Mouse (Mus musculus): ENCODE results near the gene Dnajc5. TPM values are rescaled to one million over a fixed set of nuclear protein-coding genes. Genes with fewer than 3 reads are reported as not detected.

The Dnajc5 gene
- total and polyA plus RNA-seq, 2 experiments from 2014 or later, result 276 to 459 TPM

DNA sequence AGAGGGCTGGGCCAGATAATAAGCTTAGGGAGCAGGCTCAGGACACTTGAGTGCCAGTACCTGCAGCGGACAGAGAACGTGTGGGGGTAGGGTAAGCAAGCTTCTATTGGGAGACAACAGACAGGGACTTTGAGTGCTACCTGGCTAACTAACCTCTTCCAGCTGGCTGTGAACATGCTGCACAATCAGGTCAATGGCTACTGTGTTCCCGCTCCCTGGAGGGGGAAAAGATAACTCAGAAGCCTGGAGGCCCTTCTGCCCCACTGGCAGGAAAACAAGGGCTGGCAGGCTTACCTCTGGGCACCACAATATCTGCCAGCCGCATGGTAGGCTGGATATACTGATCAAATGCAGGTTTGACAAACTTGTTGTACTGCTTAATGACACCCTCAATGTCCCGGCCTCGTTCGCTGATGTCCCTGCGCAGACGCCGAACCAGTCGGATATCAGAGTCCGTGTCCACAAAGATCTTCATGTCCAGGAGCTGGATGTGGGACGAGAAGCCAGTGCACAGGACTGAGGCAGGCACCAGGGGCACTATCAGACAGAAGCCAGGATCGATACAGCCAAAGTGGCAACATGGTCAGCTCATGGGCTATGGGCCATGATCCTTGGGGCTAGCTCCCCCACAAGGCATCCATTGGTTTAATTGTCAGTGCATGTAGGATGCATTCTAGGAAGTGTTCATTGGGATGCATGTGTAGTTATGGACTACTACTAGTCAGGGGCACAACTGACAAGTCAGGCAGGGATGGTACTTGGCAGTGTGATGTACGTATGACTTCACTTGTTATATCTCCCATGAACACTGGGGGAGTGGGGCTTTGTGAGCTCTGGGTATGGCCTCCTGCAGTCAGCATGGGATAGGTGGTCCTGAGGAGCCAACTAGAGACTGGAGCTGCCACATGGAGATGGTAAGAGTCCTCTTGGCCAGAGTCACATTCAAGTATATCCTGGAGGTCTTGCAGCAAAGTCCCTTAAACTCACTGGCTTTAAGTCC, 52.9 kb downstream of the Dnajc5 start:
- ATAC-seq (no peak), DNase-seq (ENCODE audit: low spot score) (no peak)
- no peak overlapping the region for H3K27ac ChIP-seq
- no peak overlapping the region for H3K4me2 ChIP-seq (ENCODE audit: low read depth, low read length)
- WGBS, result 94% methylated on average over 15 of the region's 15 CpGs
- no peak overlapping the region for H3K9ac ChIP-seq (replicated peaks; ENCODE audit: low read length)
- no peak for TF ChIP-seq CTCF (IDR thresholded peaks at IDR 0.05; ENCODE audit: low read depth)
- H3K4me1 ChIP-seq (ENCODE audit: insufficient read depth, low read length), result peaks cover 3% of the 10 kb centered on the region; the same call in 1 of the 2 replicates
- no peaks in the 10 kb centered on the region for H3K27me3 ChIP-seq (ENCODE audit: insufficient read depth, low read length)
- H3K36me3 ChIP-seq (ENCODE audit: insufficient read depth, low read length), result peaks cover 7% of the 10 kb centered on the region; the same call in 1 of the 2 replicates
- no peak overlapping the region for H3K4me3 ChIP-seq (ENCODE audit: low read length)
- H3K9me3 ChIP-seq (ENCODE audit: low read length), result no peaks in the 10 kb centered on the region

DNA sequence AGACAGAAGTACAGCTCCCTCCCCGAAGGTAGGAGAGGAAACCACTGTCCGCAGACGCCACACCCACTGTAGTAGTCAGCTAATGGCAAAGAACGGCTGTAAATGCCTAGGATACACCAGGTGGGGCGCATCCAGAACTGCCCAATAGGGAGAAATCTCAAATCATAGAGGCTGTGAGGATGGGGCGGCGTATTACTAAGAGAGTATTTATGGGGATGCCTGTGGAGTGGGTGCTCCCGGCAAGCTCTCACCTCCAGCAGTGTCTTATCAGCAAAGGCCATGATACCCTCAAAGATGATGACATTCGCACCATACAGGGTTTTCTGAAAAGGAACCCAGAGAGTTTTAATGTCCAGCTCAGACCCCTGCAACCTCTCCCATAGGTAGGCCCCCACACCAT, 53.7 kb downstream of the Dnajc5 start:
- Histone ChIP-seq H3K4me3 (ENCODE audit: low read length) (no peak overlapping the region), H3K9ac (replicated peaks; ENCODE audit: low read length) (no peak overlapping the region), H3K27me3 (ENCODE audit: insufficient read depth, low read length) (no peaks in the 10 kb centered on the region), H3K9me3 (ENCODE audit: low read length) (no peaks in the 10 kb centered on the region), H3K4me2 (ENCODE audit: low read depth, low read length) (no peak overlapping the region), H3K27ac (no peak overlapping the region), H3K36me3 (ENCODE audit: insufficient read depth, low read length) (peaks cover 7% of the 10 kb centered on the region; the same call in 1 of the 2 replicates), H3K4me1 (ENCODE audit: insufficient read depth, low read length) (peaks cover 3% of the 10 kb centered on the region; the same call in 1 of the 2 replicates)
- WGBS, result 93% methylated on average over 9 of the region's 9 CpGs
- TF ChIP-seq CTCF (IDR thresholded peaks at IDR 0.05; ENCODE audit: low read depth), result no peak
- ATAC-seq, result no peak
- no peak for DNase-seq (ENCODE audit: low spot score)

DNA sequence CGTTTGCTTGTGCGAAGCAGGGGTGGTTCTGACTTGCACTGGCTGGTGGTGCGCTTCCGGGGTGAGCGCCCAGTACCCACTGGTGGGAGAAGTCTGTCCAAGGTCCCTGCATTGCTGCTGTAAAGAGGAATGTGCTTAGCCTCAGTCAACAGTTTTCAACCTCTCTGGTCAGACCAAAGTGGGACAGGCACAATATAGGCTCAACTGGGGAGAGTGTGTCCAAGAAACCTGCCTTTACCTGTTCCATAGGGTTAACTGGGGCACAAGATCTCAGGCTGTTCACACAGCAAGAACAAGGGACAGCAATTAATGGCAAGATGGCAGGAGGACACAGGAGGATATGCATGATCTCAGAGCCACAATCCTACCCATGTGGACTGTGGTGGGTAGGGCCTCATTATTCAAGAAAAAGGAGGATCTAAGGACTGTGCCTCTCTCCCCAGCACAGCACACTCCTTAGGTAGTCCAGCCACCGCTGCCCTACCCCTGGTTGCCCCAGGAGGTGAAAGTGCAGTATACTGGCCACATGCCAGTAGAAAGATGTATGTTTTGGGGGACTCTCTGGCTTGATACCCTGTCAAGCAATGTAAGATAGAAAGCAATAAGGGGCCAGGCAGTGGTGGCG, 54.7 kb downstream of the Dnajc5 start:
- Histone ChIP-seq H3K27ac (no peak overlapping the region), H3K4me3 (ENCODE audit: low read length) (no peak overlapping the region), H3K9ac (replicated peaks; ENCODE audit: low read length) (no peak overlapping the region), H3K4me1 (ENCODE audit: insufficient read depth, low read length) (peaks cover 3% of the 10 kb centered on the region; the same call in 1 of the 2 replicates), H3K36me3 (ENCODE audit: insufficient read depth, low read length) (peaks cover 7% of the 10 kb centered on the region; the same call in 1 of the 2 replicates), H3K9me3 (ENCODE audit: low read length) (no peaks in the 10 kb centered on the region), H3K27me3 (ENCODE audit: insufficient read depth, low read length) (no peaks in the 10 kb centered on the region), H3K4me2 (ENCODE audit: low read depth, low read length) (no peak overlapping the region)
- no peak for ATAC-seq
- DNase-seq (ENCODE audit: low spot score), result no peak
- WGBS, result 93% methylated on average over 7 of the region's 7 CpGs
- no peak for TF ChIP-seq CTCF (IDR thresholded peaks at IDR 0.05; ENCODE audit: low read depth)

DNA sequence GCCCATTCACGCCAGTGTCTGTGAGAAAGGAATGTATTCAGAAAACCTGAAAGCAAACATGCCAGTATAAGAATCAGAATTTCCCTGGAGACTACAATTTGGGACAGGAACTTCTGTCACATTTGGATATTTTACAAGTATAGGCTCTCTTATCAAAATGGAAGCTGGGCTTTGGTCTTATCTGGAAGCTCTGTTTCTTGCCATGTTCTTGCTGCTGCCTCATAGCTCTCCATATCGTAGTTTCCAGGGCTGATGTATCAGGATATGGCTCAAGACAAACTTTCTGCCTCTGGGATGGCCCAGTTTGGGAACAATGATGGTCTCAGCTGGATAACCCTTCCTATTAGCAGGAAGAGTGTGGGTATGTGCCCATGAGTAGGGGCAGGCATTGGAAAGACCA, 56.3 kb downstream of the Dnajc5 start:
- no peak for ATAC-seq
- 87% methylated on average over 2 of the region's 2 CpGs for WGBS
- H3K27ac ChIP-seq, result no peak overlapping the region
- no peaks in the 10 kb centered on the region for H3K9me3 ChIP-seq (ENCODE audit: low read length)
- no peak for TF ChIP-seq CTCF (IDR thresholded peaks at IDR 0.05; ENCODE audit: low read depth)
- H3K9ac ChIP-seq (replicated peaks; ENCODE audit: low read length), result no peak overlapping the region
- H3K27me3 ChIP-seq (ENCODE audit: insufficient read depth, low read length), result no peaks in the 10 kb centered on the region
- H3K4me1 ChIP-seq (ENCODE audit: insufficient read depth, low read length), result peaks cover 8% of the 10 kb centered on the region
- H3K4me3 ChIP-seq (ENCODE audit: low read length), result no peak overlapping the region
- no peak for DNase-seq (ENCODE audit: low spot score)
- no peak overlapping the region for H3K4me2 ChIP-seq (ENCODE audit: low read depth, low read length)
- peaks cover 7% of the 10 kb centered on the region; the same call in 1 of the 2 replicates for H3K36me3 ChIP-seq (ENCODE audit: insufficient read depth, low read length)

DNA sequence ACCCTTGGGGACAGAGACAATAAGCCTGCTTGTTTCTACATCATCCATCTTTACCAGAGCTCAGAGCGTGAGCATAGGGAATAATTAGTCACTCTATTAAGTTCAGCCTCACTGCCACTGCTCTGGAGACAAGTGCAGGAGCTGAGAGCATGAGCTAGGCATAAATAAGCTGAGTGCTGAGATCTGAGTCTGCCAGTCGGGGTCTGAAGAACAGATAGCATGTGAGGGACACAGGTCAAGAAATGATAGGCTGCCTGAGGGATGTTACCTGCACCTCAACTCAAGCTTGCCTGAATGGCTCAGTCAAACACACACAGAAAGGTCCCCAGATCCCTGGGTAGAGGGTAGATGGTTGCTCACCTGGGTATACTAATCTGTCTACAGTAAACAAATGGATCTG, 56.8 kb downstream of the Dnajc5 start:
- ATAC-seq, result no peak
- no peaks in the 10 kb centered on the region for H3K9me3 ChIP-seq (ENCODE audit: low read length)
- no peak overlapping the region for H3K4me2 ChIP-seq (ENCODE audit: low read depth, low read length)

DNA sequence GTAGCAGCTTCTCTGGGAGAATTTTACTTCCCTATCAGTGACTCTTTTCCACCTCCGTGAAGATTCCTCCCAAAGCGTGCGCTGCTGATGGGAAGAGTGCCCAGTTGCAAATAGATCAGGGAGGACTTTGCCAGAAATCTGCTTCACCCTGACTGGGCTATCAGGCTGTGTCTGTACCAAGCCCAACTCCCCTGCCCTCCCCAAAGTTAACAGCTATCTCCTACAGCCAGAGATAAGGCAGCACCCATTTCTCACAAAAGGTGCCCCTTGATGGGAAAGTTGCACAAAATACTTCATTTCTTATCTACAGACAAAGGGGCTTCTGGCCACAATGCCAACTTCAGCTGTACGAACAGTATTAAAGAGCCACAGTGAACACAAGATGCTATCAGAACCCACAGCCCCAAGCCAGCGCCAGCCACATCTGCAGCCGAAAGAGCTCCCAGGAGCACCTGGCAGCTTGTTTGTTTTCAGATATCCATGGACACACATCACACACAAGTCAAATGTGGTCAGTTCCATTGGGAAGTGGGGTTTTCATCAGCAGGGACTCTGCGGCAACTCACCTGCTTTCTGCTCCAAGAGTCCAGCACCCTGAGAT, 57.8 kb downstream of the Dnajc5 start:
- no peaks in the 10 kb centered on the region for H3K27me3 ChIP-seq (ENCODE audit: insufficient read depth, low read length)
- H3K27ac ChIP-seq, result no peak overlapping the region
- H3K4me2 ChIP-seq (ENCODE audit: low read depth, low read length), result no peak overlapping the region
- no peak overlapping the region for H3K9ac ChIP-seq (replicated peaks; ENCODE audit: low read length)
- ATAC-seq (no peak), DNase-seq (ENCODE audit: low spot score) (no peak)
- WGBS, result 70% methylated on average over 7 of the region's 7 CpGs
- H3K4me1 ChIP-seq (ENCODE audit: insufficient read depth, low read length), result peaks cover 8% of the 10 kb centered on the region
- no peaks in the 10 kb centered on the region for H3K9me3 ChIP-seq (ENCODE audit: low read length)
- TF ChIP-seq CTCF (IDR thresholded peaks at IDR 0.05; ENCODE audit: low read depth), result no peak
- H3K4me3 ChIP-seq (ENCODE audit: low read length), result no peak overlapping the region
- H3K36me3 ChIP-seq (ENCODE audit: insufficient read depth, low read length), result peaks cover 7% of the 10 kb centered on the region; the same call in 1 of the 2 replicates

More for the DNA sequence above, 56.8 kb downstream of the Dnajc5 start:
- Histone ChIP-seq H3K27me3 (ENCODE audit: insufficient read depth, low read length) (no peaks in the 10 kb centered on the region), H3K9ac (replicated peaks; ENCODE audit: low read length) (no peak overlapping the region), H3K27ac (no peak overlapping the region), H3K36me3 (ENCODE audit: insufficient read depth, low read length) (peaks cover 7% of the 10 kb centered on the region; the same call in 1 of the 2 replicates), H3K4me1 (ENCODE audit: insufficient read depth, low read length) (peaks cover 8% of the 10 kb centered on the region), H3K4me3 (ENCODE audit: low read length) (no peak overlapping the region)
- no peak for DNase-seq (ENCODE audit: low spot score)
- WGBS, result 50% methylated on average over 2 of the region's 2 CpGs
- TF ChIP-seq CTCF (IDR thresholded peaks at IDR 0.05; ENCODE audit: low read depth), result no peak
